Mouse (Mus musculus): ENCODE data around the gene Atp5f1. TPM values are rescaled to one million over a fixed set of nuclear protein-coding genes. Genes with fewer than 3 reads are reported as not detected.

Gene Atp5f1
- polyA plus RNA-seq, 1 experiment from 2014 or later = 352 TPM

DNA sequence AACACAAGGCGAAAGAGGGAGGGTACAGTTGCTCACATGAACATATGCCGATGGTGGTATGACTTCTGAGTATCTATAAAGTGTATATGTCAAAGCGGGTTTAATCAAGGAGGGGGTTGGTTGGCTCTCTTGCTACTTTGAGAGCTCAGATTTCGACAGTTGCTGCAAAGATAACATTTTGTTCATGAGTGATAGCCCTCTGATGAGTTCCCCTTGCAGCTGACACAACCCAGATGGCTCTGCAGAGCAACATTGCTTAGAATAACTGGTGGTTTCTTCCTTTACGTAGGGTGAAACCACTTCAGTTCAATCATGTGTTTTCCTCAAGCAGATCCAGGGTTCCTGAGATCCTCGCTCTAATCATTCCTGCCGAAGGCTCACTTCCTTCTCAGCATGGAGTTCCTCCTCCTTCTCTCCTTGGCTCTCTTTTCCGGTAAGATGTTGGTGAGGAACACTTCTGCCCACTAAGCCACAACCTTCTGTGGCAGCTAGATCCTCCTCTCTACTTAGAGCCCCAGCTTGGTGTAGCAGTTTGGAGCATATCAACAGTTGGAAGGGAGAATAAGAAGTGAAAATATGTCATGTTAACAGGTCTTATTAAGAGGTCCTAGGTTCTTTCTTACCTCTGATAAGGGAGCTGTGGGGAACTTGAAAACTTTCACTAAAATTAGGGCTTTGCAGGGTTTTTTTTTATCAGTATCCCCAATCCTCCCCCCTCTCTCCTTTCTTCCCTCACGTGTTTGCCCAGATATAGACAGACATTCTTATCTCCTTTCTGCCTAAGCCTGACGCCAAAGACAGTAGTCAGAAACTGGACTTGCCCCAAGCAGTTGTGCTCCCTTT is 45.8 kb downstream of the Atp5f1 start:
- peaks cover 8% of the 10 kb centered on the region; the same call in 1 of the 2 replicates for H3K4me1 ChIP-seq (ENCODE audit: insufficient read depth, low read depth, low read length)
- H3K4me2 ChIP-seq (replicated peaks; ENCODE audit: low read depth, low read length) = no peak overlapping the region
- TF ChIP-seq CTCF (IDR thresholded peaks at IDR 0.05) (no peak), EP300 (IDR thresholded peaks at IDR 0.05) (no peak)
- no peak overlapping the region for H3K4me3 ChIP-seq (ENCODE audit: low read depth, low read length)
- no peaks in the 10 kb centered on the region for H3K36me3 ChIP-seq (ENCODE audit: insufficient read depth, low read length)
- ATAC-seq = no peak
- DNase-seq (ENCODE audit: low spot score) = peak; percentile 33
- H3K9me3 ChIP-seq (ENCODE audit: low read length) = no peaks in the 10 kb centered on the region
- 18% methylated on average over 10 of the region's 10 CpGs for WGBS
- peak overlapping the region; percentile 67 for H3K27ac ChIP-seq (ENCODE audit: low read length)
- no peak overlapping the region for H3K9ac ChIP-seq (replicated peaks; ENCODE audit: low read depth)
- no peaks in the 10 kb centered on the region for H3K27me3 ChIP-seq (replicated peaks; ENCODE audit: insufficient read depth, low read length)

GRCm38 (mm10) chr3:105912097-105912880 is 47.6 kb downstream of the Atp5f1 start:
- 40% methylated on average over 9 of the region's 9 CpGs for WGBS
- H3K4me1 ChIP-seq (ENCODE audit: insufficient read depth, low read depth, low read length) = peaks cover 8% of the 10 kb centered on the region; the same call in 1 of the 2 replicates
- no peak for ATAC-seq
- no peaks in the 10 kb centered on the region for H3K27me3 ChIP-seq (replicated peaks; ENCODE audit: insufficient read depth, low read length)
- no peak overlapping the region for H3K4me3 ChIP-seq (ENCODE audit: low read depth, low read length)
- no peaks in the 10 kb centered on the region for H3K36me3 ChIP-seq (ENCODE audit: insufficient read depth, low read length)
- H3K4me2 ChIP-seq (replicated peaks; ENCODE audit: low read depth, low read length) = no peak overlapping the region
- TF ChIP-seq CTCF (IDR thresholded peaks at IDR 0.05) (no peak), EP300 (IDR thresholded peaks at IDR 0.05) (no peak)
- no peaks in the 10 kb centered on the region for H3K9me3 ChIP-seq (ENCODE audit: low read length)
- H3K27ac ChIP-seq (ENCODE audit: low read length) = no peak overlapping the region
- H3K9ac ChIP-seq (replicated peaks; ENCODE audit: low read depth) = no peak overlapping the region
- DNase-seq (ENCODE audit: low spot score) = no peak

- TF ChIP-seq EP300 (IDR thresholded peaks at IDR 0.05) (peak; percentile 40; the same call in 1 of the 2 replicates), CTCF (IDR thresholded peaks at IDR 0.05) (no peak)
- H3K27me3 ChIP-seq (replicated peaks; ENCODE audit: insufficient read depth, low read length) = no peaks in the 10 kb centered on the region
- no peak overlapping the region for H3K9ac ChIP-seq (replicated peaks; ENCODE audit: low read depth)
- DNase-seq (ENCODE audit: low spot score) (peak; percentile 89), ATAC-seq (peak; percentile 88)
- H3K9me3 ChIP-seq (ENCODE audit: low read length) = no peaks in the 10 kb centered on the region
- H3K4me3 ChIP-seq (ENCODE audit: low read depth, low read length) = no peak overlapping the region
- 0 out of 2 replicates have a peak overlapping the region, but pooled peaks have one; percentile 8 for H3K4me2 ChIP-seq (replicated peaks; ENCODE audit: low read depth, low read length)
- H3K27ac ChIP-seq (ENCODE audit: low read length) = peak overlapping the region; percentile 59
- no peaks in the 10 kb centered on the region for H3K36me3 ChIP-seq (ENCODE audit: insufficient read depth, low read length)
- 55% methylated on average over 11 of the region's 11 CpGs for WGBS
- H3K4me1 ChIP-seq (ENCODE audit: insufficient read depth, low read depth, low read length) = peaks cover 8% of the 10 kb centered on the region; the same call in 1 of the 2 replicates
Measured at GRCm38 (mm10) chr3:105910519-105911190, 49.2 kb downstream of the Atp5f1 start.

DNA sequence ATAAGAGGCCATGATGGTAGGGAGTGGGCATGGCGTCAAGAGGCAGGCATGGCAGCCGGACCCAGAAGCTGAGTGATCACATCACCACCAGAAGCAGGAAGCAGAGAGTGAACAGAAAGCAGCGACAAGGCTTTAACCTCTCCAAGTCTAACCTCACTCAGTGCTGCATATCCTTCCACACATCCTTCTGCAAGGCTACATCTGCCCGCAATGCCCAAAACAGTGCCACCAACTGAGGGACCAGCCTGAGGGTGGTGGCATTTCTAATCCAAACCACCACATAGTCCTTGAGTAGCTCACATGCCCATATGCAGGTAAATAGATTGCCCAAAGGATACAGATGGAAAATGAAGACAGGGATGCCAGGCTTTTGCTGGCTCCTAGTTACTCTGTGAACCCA is 50.9 kb downstream of the Atp5f1 start:
- Histone ChIP-seq H3K4me1 (ENCODE audit: insufficient read depth, low read depth, low read length) (peaks cover 8% of the 10 kb centered on the region; the same call in 1 of the 2 replicates), H3K9me3 (ENCODE audit: low read length) (no peaks in the 10 kb centered on the region), H3K4me3 (ENCODE audit: low read depth, low read length) (no peak overlapping the region), H3K27ac (ENCODE audit: low read length) (no peak overlapping the region), H3K27me3 (replicated peaks; ENCODE audit: insufficient read depth, low read length) (no peaks in the 10 kb centered on the region), H3K4me2 (replicated peaks; ENCODE audit: low read depth, low read length) (no peak overlapping the region), H3K36me3 (ENCODE audit: insufficient read depth, low read length) (no peaks in the 10 kb centered on the region), H3K9ac (replicated peaks; ENCODE audit: low read depth) (no peak overlapping the region)
- TF ChIP-seq EP300 (IDR thresholded peaks at IDR 0.05) (no peak), CTCF (IDR thresholded peaks at IDR 0.05) (no peak)
- WGBS = 85% methylated on average over 4 of the region's 4 CpGs
- ATAC-seq (no peak), DNase-seq (ENCODE audit: low spot score) (no peak)

DNA sequence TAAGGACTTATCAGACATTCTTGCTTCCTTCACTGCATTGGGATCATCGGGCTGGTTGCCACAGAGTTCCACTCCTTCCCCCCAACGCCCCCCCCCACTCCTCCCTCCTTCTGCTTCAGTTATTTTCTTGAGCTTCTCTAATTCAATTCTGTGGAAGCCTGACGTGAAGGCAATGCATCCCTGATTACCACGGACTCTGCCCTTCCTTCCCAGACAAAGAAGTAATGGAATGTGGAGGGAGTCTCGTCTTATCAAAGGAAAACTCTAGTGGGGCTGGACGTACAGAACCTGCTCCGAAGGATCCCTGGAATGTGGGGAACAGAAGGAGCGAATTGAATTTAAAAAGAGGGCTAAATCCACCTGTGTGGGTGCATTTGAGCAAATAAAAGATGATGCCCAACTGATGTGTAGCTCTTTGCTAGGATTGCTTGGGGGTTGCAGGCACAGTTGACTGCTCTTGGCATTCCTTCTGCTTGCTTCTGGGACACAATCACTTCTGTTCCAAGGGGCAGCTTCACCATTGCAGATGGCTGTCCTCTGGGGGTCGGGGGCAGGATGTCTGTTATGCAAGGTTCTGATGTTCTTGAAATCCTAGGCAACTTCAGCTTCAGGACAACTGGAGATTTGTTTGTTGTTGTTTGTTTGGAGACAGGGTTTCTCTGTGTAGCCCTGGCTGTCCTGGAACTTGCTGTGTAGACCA is 51.8 kb downstream of the Atp5f1 start:
- ATAC-seq = no peak
- H3K27me3 ChIP-seq (replicated peaks; ENCODE audit: insufficient read depth, low read length) = no peaks in the 10 kb centered on the region
- peaks cover 8% of the 10 kb centered on the region; the same call in 1 of the 2 replicates for H3K4me1 ChIP-seq (ENCODE audit: insufficient read depth, low read depth, low read length)
- no peak for TF ChIP-seq EP300 (IDR thresholded peaks at IDR 0.05)
- no peak for TF ChIP-seq CTCF (IDR thresholded peaks at IDR 0.05)
- no peaks in the 10 kb centered on the region for H3K9me3 ChIP-seq (ENCODE audit: low read length)
- WGBS = 33% methylated on average over 9 of the region's 9 CpGs
- H3K4me3 ChIP-seq (ENCODE audit: low read depth, low read length) = no peak overlapping the region
- H3K9ac ChIP-seq (replicated peaks; ENCODE audit: low read depth) = no peak overlapping the region
- H3K27ac ChIP-seq (ENCODE audit: low read length) = no peak overlapping the region
- DNase-seq (ENCODE audit: low spot score) = no peak
- no peak overlapping the region for H3K4me2 ChIP-seq (replicated peaks; ENCODE audit: low read depth, low read length)
- no peaks in the 10 kb centered on the region for H3K36me3 ChIP-seq (ENCODE audit: insufficient read depth, low read length)

Data from lung, postnatal 0 days (tissue).